Mouse (Mus musculus): ENCODE data around the gene Efna3. TPM values are rescaled to one million over a fixed set of nuclear protein-coding genes. Genes with fewer than 3 reads are reported as not detected.

The Efna3 gene
- polyA plus RNA-seq, 1 experiment from 2014 or later, result 47.2 TPM

- Histone ChIP-seq H3K4me3 (replicated peaks) (no peak overlapping the region), H3K27ac (replicated peaks) (no peak overlapping the region), H3K4me1 (peaks cover 21% of the 10 kb centered on the region), H3K9ac (no peak overlapping the region), H3K27me3 (peaks cover 4% of the 10 kb centered on the region), H3K4me2 (replicated peaks) (no peak overlapping the region), H3K36me3 (peaks cover 7% of the 10 kb centered on the region; the same call in 1 of the 2 replicates), H3K9me3 (replicated peaks) (no peaks in the 10 kb centered on the region)
- no peak for ATAC-seq (ENCODE audit: insufficient number of reproducible peaks, low FRiP score, low TSS enrichment, low read depth)
- WGBS, result 51% methylated on average over 5 of the region's 5 CpGs
Measured at GRCm38 (mm10) chr3:89351271-89351670, 28.5 kb upstream of the Efna3 start.

- Histone ChIP-seq H3K4me2 (replicated peaks) (peak within 1 kb of the TSS; percentile 96), H3K27ac (replicated peaks) (peak within 1 kb of the TSS; percentile 78), H3K9me3 (replicated peaks) (no peaks in the 10 kb centered on the region), H3K36me3 (peaks cover 13% of the 10 kb centered on the region; the same call in 1 of the 2 replicates), H3K9ac (peak within 1 kb of the TSS; percentile 53), H3K4me3 (replicated peaks) (peak within 1 kb of the TSS; percentile 76), H3K4me1 (peaks cover 21% of the 10 kb centered on the region), H3K27me3 (no peaks in the 10 kb centered on the region; the same call in 1 of the 2 replicates)
- ATAC-seq (ENCODE audit: insufficient number of reproducible peaks, low FRiP score, low TSS enrichment, low read depth), result peak; percentile 88
- WGBS, result under 1% methylated on average over 59 of the region's 59 CpGs
Measured at GRCm38 (mm10) chr3:89349869-89350501, 27.2 kb upstream of the Efna3 start, which contains the start of gene Adam15. Gene Adam15 (minus strand): TSS chr3:89349996.

DNA sequence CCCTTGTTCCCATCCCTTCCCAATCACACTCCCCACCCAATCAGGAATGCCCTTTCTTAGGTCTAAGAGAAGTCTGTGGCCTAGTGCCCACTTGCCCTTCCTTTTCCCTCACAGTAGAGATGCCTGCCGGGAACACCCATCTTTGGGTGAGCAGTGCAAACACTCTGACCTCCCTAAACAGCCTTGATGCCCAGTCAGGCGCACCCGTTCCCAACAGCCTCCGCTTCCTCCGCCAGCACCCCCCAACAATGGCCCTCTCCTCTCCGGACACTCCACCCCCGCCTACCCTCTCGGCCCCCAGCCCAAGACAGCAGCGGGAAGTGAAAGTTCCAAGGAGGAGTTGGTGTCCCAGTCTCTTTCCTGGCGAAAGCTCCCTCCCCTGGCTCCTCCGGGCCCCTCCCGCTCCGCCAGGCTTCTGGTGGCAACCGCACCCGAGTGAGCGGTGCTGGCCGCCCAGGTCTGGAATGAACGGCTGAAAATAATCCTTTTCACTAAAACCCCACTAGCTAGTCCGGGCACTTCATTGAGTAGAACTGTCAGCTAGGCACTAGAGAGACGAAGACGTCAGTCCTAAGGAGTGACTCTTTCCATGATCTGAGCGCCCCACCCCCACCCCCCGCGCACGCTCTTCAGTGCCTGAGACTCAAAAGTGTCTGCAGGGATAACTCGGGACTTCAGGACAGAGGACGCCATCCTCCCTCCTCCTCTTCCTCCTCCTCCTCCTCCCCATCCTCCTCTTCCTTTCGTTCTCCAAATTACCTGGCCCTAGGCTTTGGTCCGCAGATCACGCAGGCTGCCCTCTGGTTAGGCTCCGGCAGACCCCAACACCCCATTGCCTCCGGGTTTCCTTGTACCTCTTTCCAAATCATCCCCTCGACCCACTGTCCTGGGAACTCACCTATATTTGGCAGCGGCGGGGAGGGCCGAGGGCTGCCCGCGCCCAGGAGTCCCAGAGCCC, 26.4 kb upstream of the Efna3 start:
- Histone ChIP-seq H3K9me3 (replicated peaks) (no peaks in the 10 kb centered on the region), H3K36me3 (peaks cover 21% of the 10 kb centered on the region), H3K9ac (peak overlapping the region; percentile 53), H3K4me3 (replicated peaks) (peak overlapping the region; percentile 76), H3K4me2 (replicated peaks) (peak overlapping the region; percentile 96), H3K27ac (replicated peaks) (peak overlapping the region; percentile 78), H3K4me1 (peaks cover 19% of the 10 kb centered on the region), H3K27me3 (no peaks in the 10 kb centered on the region; the same call in 1 of the 2 replicates)
- WGBS, result 2% methylated on average over 38 of the region's 38 CpGs
- peak; percentile 61; the same call in 1 of the 2 replicates for ATAC-seq (ENCODE audit: insufficient number of reproducible peaks, low FRiP score, low TSS enrichment, low read depth)

DNA sequence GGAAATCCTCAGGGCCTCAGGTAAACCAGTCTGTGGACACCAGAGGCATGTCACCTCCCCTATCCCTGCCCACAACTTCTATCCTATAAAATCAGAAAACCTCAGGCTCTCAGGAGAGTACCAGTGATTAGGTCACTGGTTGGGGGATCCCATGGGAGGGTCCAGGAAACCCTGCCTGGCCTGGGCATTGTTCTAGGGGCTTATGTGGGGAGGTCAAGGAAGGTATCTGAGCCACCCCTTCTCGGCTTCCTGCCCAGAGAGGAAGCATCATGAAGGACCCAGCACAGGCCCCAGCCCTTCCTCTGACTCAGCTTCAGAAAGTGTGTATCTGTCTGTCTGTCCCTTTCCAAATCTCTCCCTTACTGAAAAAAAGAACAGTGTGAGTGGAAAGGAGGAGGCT, 25.2 kb upstream of the Efna3 start:
- Histone ChIP-seq H3K4me1 (peaks cover 19% of the 10 kb centered on the region), H3K9me3 (replicated peaks) (no peaks in the 10 kb centered on the region), H3K27ac (replicated peaks) (no peak overlapping the region), H3K36me3 (peaks cover 33% of the 10 kb centered on the region), H3K4me2 (replicated peaks) (0 out of 2 replicates have a peak overlapping the region, but pooled peaks have one; percentile 96), H3K9ac (no peak overlapping the region), H3K4me3 (replicated peaks) (no peak overlapping the region), H3K27me3 (no peaks in the 10 kb centered on the region; the same call in 1 of the 2 replicates)
- no peak for ATAC-seq (ENCODE audit: insufficient number of reproducible peaks, low FRiP score, low TSS enrichment, low read depth)
- 57% methylated on average over 1 of the region's 1 CpGs for WGBS

DNA sequence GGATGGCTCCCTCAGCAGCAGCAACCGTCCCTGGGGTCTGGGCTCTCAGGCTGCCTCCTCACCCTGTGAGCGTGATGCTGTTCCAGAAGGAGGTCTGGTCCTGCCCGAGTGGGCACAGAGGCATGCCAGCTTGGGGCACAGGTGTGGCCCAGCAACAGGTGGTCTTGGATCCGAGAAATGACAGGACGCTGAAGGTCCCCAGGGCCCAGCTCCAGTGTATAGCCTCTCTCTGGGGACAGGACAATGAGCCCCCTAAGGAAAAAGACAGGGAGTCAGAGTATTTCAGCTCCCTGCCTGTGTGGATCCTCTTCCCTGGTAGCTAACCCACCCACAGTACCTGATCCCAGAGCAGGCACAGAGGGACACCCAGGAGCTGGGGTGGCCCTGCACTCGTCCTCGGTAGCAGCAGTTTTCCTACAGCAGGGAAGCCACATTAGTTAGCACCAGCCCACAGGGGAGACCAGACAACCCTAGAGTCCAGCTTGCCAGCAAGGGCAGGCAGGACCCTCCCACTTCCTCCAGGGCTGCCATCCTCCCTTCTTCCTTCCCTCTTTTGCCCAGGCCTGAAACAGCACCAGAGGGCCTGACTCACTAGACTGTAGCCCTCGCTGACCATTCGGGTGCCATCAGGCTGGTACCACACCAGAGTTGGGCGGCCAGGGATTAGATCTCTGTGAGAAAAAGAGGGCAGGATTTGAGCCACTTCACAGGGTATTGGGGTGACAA, 24.2 kb upstream of the Efna3 start:
- no peak for ATAC-seq (ENCODE audit: insufficient number of reproducible peaks, low FRiP score, low TSS enrichment, low read depth)
- H3K9ac ChIP-seq, result no peak overlapping the region
- WGBS, result 75% methylated on average over 10 of the region's 10 CpGs
- peaks cover 42% of the 10 kb centered on the region for H3K36me3 ChIP-seq
- no peak overlapping the region for H3K4me3 ChIP-seq (replicated peaks)
- no peaks in the 10 kb centered on the region; the same call in 1 of the 2 replicates for H3K27me3 ChIP-seq
- H3K27ac ChIP-seq (replicated peaks), result no peak overlapping the region
- peaks cover 19% of the 10 kb centered on the region for H3K4me1 ChIP-seq
- no peaks in the 10 kb centered on the region for H3K9me3 ChIP-seq (replicated peaks)
- H3K4me2 ChIP-seq (replicated peaks), result no peak overlapping the region

DNA sequence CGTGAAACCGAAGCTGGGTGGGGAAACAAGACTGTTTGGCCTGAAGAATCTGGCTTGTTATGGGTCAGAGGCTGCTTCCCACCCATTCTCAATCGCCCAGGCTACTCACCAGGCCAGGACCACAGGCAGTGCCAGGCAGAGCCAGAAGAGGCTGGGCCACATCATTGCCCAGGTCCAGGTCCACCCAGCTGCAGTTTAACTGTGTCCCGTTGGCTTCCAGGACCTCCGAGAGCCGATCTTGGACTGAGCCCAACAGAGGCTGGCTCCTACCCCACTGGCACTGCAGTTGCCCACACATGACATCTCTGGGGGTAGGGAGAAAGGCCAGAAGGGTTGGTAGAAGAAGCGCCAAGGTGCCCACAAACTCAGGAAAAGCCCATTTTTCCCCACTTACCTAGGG, 20.5 kb upstream of the Efna3 start:
- 74% methylated on average over 7 of the region's 7 CpGs for WGBS
- Histone ChIP-seq H3K27me3 (no peaks in the 10 kb centered on the region; the same call in 1 of the 2 replicates), H3K9ac (no peak overlapping the region), H3K36me3 (peaks cover 44% of the 10 kb centered on the region), H3K4me2 (replicated peaks) (no peak overlapping the region), H3K4me1 (peaks cover 27% of the 10 kb centered on the region), H3K9me3 (replicated peaks) (no peaks in the 10 kb centered on the region), H3K27ac (replicated peaks) (no peak overlapping the region), H3K4me3 (replicated peaks) (no peak overlapping the region)
- ATAC-seq (ENCODE audit: insufficient number of reproducible peaks, low FRiP score, low TSS enrichment, low read depth), result no peak

DNA sequence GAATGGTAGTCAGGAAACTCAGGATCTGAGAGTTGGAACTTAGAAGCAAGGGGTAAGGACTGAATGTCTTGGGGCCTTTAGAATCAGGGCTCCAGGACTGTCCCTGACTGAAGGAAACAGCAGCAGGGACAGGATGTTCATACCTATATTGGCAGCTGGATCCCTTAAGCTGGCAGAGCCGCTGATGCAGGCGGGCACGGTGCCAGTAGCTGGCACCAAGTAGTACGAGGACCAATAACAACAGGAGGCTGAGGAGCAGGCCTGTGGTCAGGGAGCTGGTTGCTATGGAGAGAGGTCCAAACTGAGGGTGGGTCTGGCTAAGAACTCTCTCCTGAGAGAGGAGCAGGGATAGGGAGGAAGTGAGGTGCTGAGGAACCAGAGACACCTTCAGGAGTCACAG, 19.0 kb upstream of the Efna3 start:
- Histone ChIP-seq H3K4me3 (replicated peaks) (no peak overlapping the region), H3K36me3 (peaks cover 39% of the 10 kb centered on the region)
- ATAC-seq (ENCODE audit: insufficient number of reproducible peaks, low FRiP score, low TSS enrichment, low read depth), result no peak

GRCm38 (mm10) chr3:89340465-89340864, 17.7 kb upstream of the Efna3 start:
- Histone ChIP-seq H3K4me3 (replicated peaks) (peak overlapping the region; percentile 24), H3K9ac (no peak overlapping the region), H3K4me2 (replicated peaks) (peak overlapping the region; percentile 51), H3K4me1 (peaks cover 47% of the 10 kb centered on the region), H3K27me3 (no peaks in the 10 kb centered on the region), H3K36me3 (peaks cover 37% of the 10 kb centered on the region), H3K9me3 (replicated peaks) (no peaks in the 10 kb centered on the region), H3K27ac (replicated peaks) (no peak overlapping the region)
- 9% methylated on average over 11 of the region's 11 CpGs for whole genome bisulfite sequencing
- ATAC-seq (ENCODE audit: insufficient number of reproducible peaks, low FRiP score, low TSS enrichment, low read depth), result no peak

More for the DNA sequence above, 19.0 kb upstream of the Efna3 start:
- Histone ChIP-seq H3K27me3 (no peaks in the 10 kb centered on the region), H3K27ac (replicated peaks) (no peak overlapping the region), H3K9ac (no peak overlapping the region), H3K4me1 (peaks cover 34% of the 10 kb centered on the region), H3K4me2 (replicated peaks) (no peak overlapping the region), H3K9me3 (replicated peaks) (no peaks in the 10 kb centered on the region)
- 90% methylated on average over 4 of the region's 4 CpGs for WGBS

DNA sequence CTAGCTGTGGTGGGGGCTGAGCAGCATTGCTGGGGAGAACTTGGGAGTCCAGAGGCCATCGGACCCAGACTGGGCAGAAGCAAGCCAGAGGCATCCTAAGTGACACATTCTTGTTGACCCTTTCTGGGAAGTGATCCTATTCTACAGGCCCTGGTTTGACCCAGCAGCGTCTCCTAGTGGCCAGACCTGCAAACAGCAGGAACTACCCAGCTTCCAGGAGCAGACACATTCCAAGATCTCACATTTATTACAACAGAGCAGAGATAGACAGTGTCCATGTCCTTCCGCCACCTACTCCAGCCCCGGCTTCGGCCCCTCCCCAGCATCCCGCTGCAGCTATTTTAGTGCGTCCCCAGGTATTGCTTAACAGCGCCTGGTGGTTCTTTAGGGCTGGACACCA, 16.7 kb upstream of the Efna3 start:
- H3K9me3 ChIP-seq (replicated peaks), result no peaks in the 10 kb centered on the region
- no peak overlapping the region for H3K9ac ChIP-seq
- H3K27ac ChIP-seq (replicated peaks), result 0 out of 2 replicates have a peak overlapping the region, but pooled peaks have one; percentile 91
- H3K4me3 ChIP-seq (replicated peaks), result 0 out of 2 replicates have a peak overlapping the region, but pooled peaks have one; percentile 94
- WGBS, result 28% methylated on average over 8 of the region's 8 CpGs
- H3K36me3 ChIP-seq, result peaks cover 37% of the 10 kb centered on the region
- no peaks in the 10 kb centered on the region for H3K27me3 ChIP-seq
- H3K4me2 ChIP-seq (replicated peaks), result no peak overlapping the region
- peaks cover 47% of the 10 kb centered on the region for H3K4me1 ChIP-seq
- no peak for ATAC-seq (ENCODE audit: insufficient number of reproducible peaks, low FRiP score, low TSS enrichment, low read depth)

- Histone ChIP-seq H3K27ac (replicated peaks) (peak within 1 kb of the TSS; percentile 91), H3K4me3 (replicated peaks) (peak within 1 kb of the TSS; percentile 94), H3K4me2 (replicated peaks) (peak within 1 kb of the TSS; percentile 58), H3K36me3 (peaks cover 34% of the 10 kb centered on the region), H3K9me3 (replicated peaks) (no peaks in the 10 kb centered on the region), H3K9ac (peak within 1 kb of the TSS; percentile 87), H3K27me3 (no peaks in the 10 kb centered on the region), H3K4me1 (peaks cover 51% of the 10 kb centered on the region)
- WGBS, result 0% methylated on average over 44 of the region's 44 CpGs
- ATAC-seq (ENCODE audit: insufficient number of reproducible peaks, low FRiP score, low TSS enrichment, low read depth), result peak; percentile 89
Measured at GRCm38 (mm10) chr3:89337721-89338578, 15.2 kb upstream of the Efna3 start, which contains the start of gene Efna4. Gene Efna4 (minus strand): TSS chr3:89338028.

Measured in embryonic facial prominence, embryonic 15.5 days (tissue).